ENCODE assay signal across 27 mouse cellular contexts in genomic region chr2:126284071-126284470, GRCm38 (mm10).
DNase-seq lines count a peak whose midpoint lies in the region; ATAC-seq lines count a peak whose summit lies in the region.
"Had no signal": no experiment of that assay in that cellular context is flagged by ENCODE, and none has a peak within 500 bp of the region (broad histone marks: within the 10 kb centered on the region; RNA-seq: fewer than 3 reads in every experiment).

No protein-coding gene starts in this region.

- peak; percentile 53 for DNase-seq in heart, adult 11 months
- DNase-seq in gastrocnemius, postnatal 10 days, result no peak
- DNase-seq in thymus, postnatal 0 days (ENCODE audit: low spot score), result no peak
- DNase-seq in ovary, postnatal 14 days (ENCODE audit: low spot score), result no peak
- DNase-seq: cerebellum, adult 11-12 months; cerebellum, postnatal 10 days; gastrocnemius, adult 2 months; heart, postnatal 10 days; kidney, adult 8-10 months; kidney, postnatal 10 days; liver, embryonic 13.5 days; lung, adult 2 months; lung, postnatal 14 days; thymus, postnatal 36 days had no signal

- H3K27ac ChIP-seq in heart, embryonic 12.5 days (ENCODE audit: poor library complexity, severe bottlenecking), result no peak overlapping the region
- H3K27ac ChIP-seq in embryonic facial prominence, embryonic 15.5 days (replicated peaks), result no peak overlapping the region
- no peak overlapping the region; the same call in 1 of the 2 replicates for H3K27ac ChIP-seq in limb, embryonic 13.5 days
- H3K27ac ChIP-seq: forebrain, embryonic 10.5 days; gastrocnemius, adult 2 months; hindbrain, embryonic 10.5 days; intestine, embryonic 15.5 days; left cerebral cortex, adult 2 months; limb, embryonic 12.5 days; liver, embryonic 13.5 days; midbrain, embryonic 13.5 days; neural tube, embryonic 12.5 days had no signal

- no peak overlapping the region for H3K4me3 ChIP-seq in heart, embryonic 12.5 days
- H3K4me3 ChIP-seq in embryonic facial prominence, embryonic 15.5 days (replicated peaks), result no peak overlapping the region
- H3K4me3 ChIP-seq in limb, embryonic 13.5 days, result no peak overlapping the region
- H3K4me3 ChIP-seq: forebrain, embryonic 10.5 days; gastrocnemius, adult 2 months; hindbrain, embryonic 10.5 days; intestine, embryonic 15.5 days; left cerebral cortex, adult 2 months; limb, embryonic 12.5 days; liver, embryonic 13.5 days; midbrain, embryonic 13.5 days; neural tube, embryonic 12.5 days had no signal

- H3K4me2 ChIP-seq in heart, embryonic 12.5 days, result no peak overlapping the region
- H3K4me2 ChIP-seq in embryonic facial prominence, embryonic 15.5 days (replicated peaks), result no peak overlapping the region
- no peak overlapping the region for H3K4me2 ChIP-seq in limb, embryonic 13.5 days (replicated peaks)
- H3K4me2 ChIP-seq: heart, embryonic 11.5 days; intestine, embryonic 15.5 days; limb, embryonic 12.5 days; liver, embryonic 13.5 days; midbrain, embryonic 13.5 days; neural tube, embryonic 12.5 days had no signal

- no peaks in the 10 kb centered on the region for H3K4me1 ChIP-seq in heart, embryonic 12.5 days (replicated peaks)
- H3K4me1 ChIP-seq in embryonic facial prominence, embryonic 15.5 days, result no peaks in the 10 kb centered on the region
- H3K4me1 ChIP-seq in limb, embryonic 13.5 days, result peaks cover 4% of the 10 kb centered on the region; the same call in 1 of the 2 replicates
- H3K4me1 ChIP-seq: forebrain, embryonic 10.5 days; hindbrain, embryonic 10.5 days; intestine, embryonic 15.5 days; limb, embryonic 12.5 days; liver, embryonic 13.5 days; midbrain, embryonic 13.5 days; neural tube, embryonic 12.5 days had no signal

- H3K36me3 ChIP-seq in heart, embryonic 12.5 days, result no peaks in the 10 kb centered on the region
- no peaks in the 10 kb centered on the region for H3K36me3 ChIP-seq in embryonic facial prominence, embryonic 15.5 days
- H3K36me3 ChIP-seq in limb, embryonic 13.5 days, result no peaks in the 10 kb centered on the region
- H3K36me3 ChIP-seq: forebrain, embryonic 10.5 days; hindbrain, embryonic 10.5 days; intestine, embryonic 15.5 days; limb, embryonic 12.5 days; liver, embryonic 13.5 days; midbrain, embryonic 13.5 days; neural tube, embryonic 12.5 days had no signal

- ATAC-seq in heart, embryonic 12.5 days (ENCODE audit: insufficient number of reproducible peaks, low FRiP score), result no peak
- 0 out of 2 replicates have a peak, but pooled peaks have one; percentile 60 for ATAC-seq in embryonic facial prominence, embryonic 15.5 days (ENCODE audit: insufficient number of reproducible peaks, low FRiP score, low TSS enrichment, low read depth)
- 0 out of 2 replicates have a peak, but pooled peaks have one; percentile 67 for ATAC-seq in limb, embryonic 13.5 days (ENCODE audit: low FRiP score, low read depth)
- ATAC-seq: hindbrain, embryonic 16.5 days; intestine, embryonic 15.5 days; midbrain, embryonic 13.5 days; Patski had no signal

- 0 out of 2 replicates have a peak, but pooled peaks cover 8% of the 10 kb centered on the region for H3K27me3 ChIP-seq in heart, embryonic 12.5 days (replicated peaks)
- no peaks in the 10 kb centered on the region for H3K27me3 ChIP-seq in embryonic facial prominence, embryonic 15.5 days
- no peaks in the 10 kb centered on the region for H3K27me3 ChIP-seq in limb, embryonic 13.5 days
- H3K27me3 ChIP-seq: intestine, embryonic 15.5 days; limb, embryonic 12.5 days; liver, embryonic 13.5 days; midbrain, embryonic 13.5 days; neural tube, embryonic 12.5 days; Patski had no signal

- WGBS in heart, embryonic 12.5 days, result 75% methylated on average over 6 of the region's 6 CpGs
- WGBS in embryonic facial prominence, embryonic 15.5 days, result 29% methylated on average over 6 of the region's 6 CpGs
- 37% methylated on average over 6 of the region's 6 CpGs for WGBS in limb, embryonic 13.5 days

- H3K9me3 ChIP-seq in heart, embryonic 12.5 days (replicated peaks), result no peaks in the 10 kb centered on the region
- H3K9me3 ChIP-seq in embryonic facial prominence, embryonic 15.5 days (replicated peaks), result no peaks in the 10 kb centered on the region
- H3K9me3 ChIP-seq in limb, embryonic 13.5 days, result no peaks in the 10 kb centered on the region
- H3K9me3 ChIP-seq: forebrain, embryonic 10.5 days; hindbrain, embryonic 10.5 days; intestine, embryonic 15.5 days; limb, embryonic 12.5 days; liver, embryonic 13.5 days; midbrain, embryonic 13.5 days; neural tube, embryonic 12.5 days had no signal

- H3K9ac ChIP-seq in heart, embryonic 12.5 days, result no peak overlapping the region
- no peak overlapping the region for H3K9ac ChIP-seq in embryonic facial prominence, embryonic 15.5 days
- no peak overlapping the region for H3K9ac ChIP-seq in limb, embryonic 13.5 days
- H3K9ac ChIP-seq: intestine, embryonic 15.5 days; limb, embryonic 12.5 days; liver, embryonic 13.5 days; midbrain, embryonic 13.5 days; neural tube, embryonic 12.5 days had no signal
